Mouse (Mus musculus) kidney, embryonic 16.5 days (tissue): ENCODE results near the gene Capn10. TPM values are rescaled to one million over a fixed set of nuclear protein-coding genes. Genes with fewer than 3 reads are reported as not detected.
A peak's percentile ranks its signal among the peaks of the same experiment; 100 is the strongest.

Experiments
- ATAC-seq: fragments of 200-750 bp; cut with Nextera tagmentation; 2 replicates; pipeline ENCODE4 v1.8.0; 2017; ENCODE audit warnings: moderate TSS enrichment; ENCODE audit not compliant: low FRiP score, low TSS enrichment
- H3K27ac ChIP-seq: fragments of 300-500 bp; sonication (generic); 2 replicates; pipeline ENCODE4 v1.5.1; 2014; ENCODE audit warnings: low read length
- H3K27me3 ChIP-seq: fragments of 300-500 bp; sonication (generic); 2 replicates; pipeline ENCODE4 v1.6.1; 2014; ENCODE audit warnings: low read length, control low read depth, mixed read lengths; ENCODE audit not compliant: insufficient read depth
- H3K36me3 ChIP-seq: fragments of 300-500 bp; sonication (generic); 2 replicates; pipeline ENCODE4 v1.6.1; 2014; ENCODE audit warnings: low read length, control low read depth, mixed read lengths; ENCODE audit not compliant: insufficient read depth
- H3K4me1 ChIP-seq: fragments of 300-500 bp; sonication (generic); 2 replicates; pipeline ENCODE4 v1.6.1; 2014; ENCODE audit warnings: low read length, control low read depth, mixed read lengths; ENCODE audit not compliant: insufficient read depth
- H3K4me2 ChIP-seq: fragments of 300-500 bp; sonication (generic); replicated peaks from 2 replicates; pipeline ENCODE4 v1.6.1; 2014; ENCODE audit warnings: low read depth, low read length
- H3K4me3 ChIP-seq: fragments of 300-500 bp; sonication (generic); 2 replicates; pipeline ENCODE4 v1.5.1; 2014; ENCODE audit warnings: mild to moderate bottlenecking, low read length
- H3K9ac ChIP-seq: fragments of 300-500 bp; sonication (generic); replicated peaks from 2 replicates; pipeline ENCODE4 v1.6.1; 2014; ENCODE audit warnings: low read length
- H3K9me3 ChIP-seq: fragments of 300-500 bp; sonication (generic); 2 replicates; pipeline ENCODE4 v1.6.1; 2016; ENCODE audit warnings: low read length, control low read depth
- WGBS: fragments of 180-500 bp; shearing (Covaris S2); extraction: QIAGEN DNeasy Blood & Tissue Kit; methylation state at CpG from one replicate; pipeline ENCODE4 v1.1.7; 2014; 5-methylcytosine and 5-hydroxymethylcytosine counted together
- polyA plus RNA-seq: library from polyadenylated mRNA; unstranded; fragments of >200 nt; fragmentation: Nextera tagmentation; extraction: Ambion mirVana; gene quantifications from 2 replicates; pipeline ENCODE4 v1.2.1, GENCODE M21; 2015

Capn10 gene
- polyA plus RNA-seq, 1 experiment from 2014 or later = 42.8 TPM

GRCm38 (mm10) chr1:92916725-92917124, 17.5 kb upstream of the Capn10 start:
- 93% methylated on average over 9 of the region's 9 CpGs for WGBS
- Histone ChIP-seq H3K36me3 (peaks cover 50% of the 10 kb centered on the region), H3K27me3 (no peaks in the 10 kb centered on the region), H3K4me1 (peaks cover 11% of the 10 kb centered on the region), H3K27ac (no peak overlapping the region), H3K4me2 (no peak overlapping the region), H3K4me3 (no peak overlapping the region), H3K9ac (no peak overlapping the region), H3K9me3 (no peaks in the 10 kb centered on the region)
- ATAC-seq = no peak

- no peak overlapping the region for H3K4me3 ChIP-seq
- peaks cover 50% of the 10 kb centered on the region for H3K36me3 ChIP-seq
- no peak overlapping the region for H3K4me2 ChIP-seq
- 97% methylated on average over 11 of the region's 11 CpGs for WGBS
- H3K9me3 ChIP-seq = no peaks in the 10 kb centered on the region
- H3K9ac ChIP-seq = no peak overlapping the region
- H3K27ac ChIP-seq = no peak overlapping the region
- ATAC-seq = no peak
- no peaks in the 10 kb centered on the region for H3K4me1 ChIP-seq
- no peaks in the 10 kb centered on the region for H3K27me3 ChIP-seq
These were observed 15.0 kb upstream of the Capn10 start for GRCm38 (mm10) chr1:92919151-92919550.

DNA sequence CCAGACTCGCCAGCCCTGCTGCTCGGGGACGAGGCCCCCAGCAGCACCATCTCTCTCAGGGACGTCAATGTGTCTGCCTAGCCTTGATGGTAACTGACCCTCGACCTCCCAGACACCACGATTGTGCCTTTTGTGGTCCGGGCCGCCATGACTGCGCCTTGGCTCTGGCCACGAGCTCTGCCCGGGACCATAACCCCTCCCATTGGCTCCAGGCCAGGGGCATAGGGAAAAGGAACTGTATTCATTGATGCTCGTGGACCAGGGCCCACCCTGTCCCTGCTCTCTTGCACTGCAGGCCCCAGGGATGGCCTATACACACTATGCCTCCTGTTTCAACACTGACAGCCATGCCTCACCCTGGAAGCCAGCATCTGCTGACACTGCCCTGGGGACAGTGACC, 14.4 kb upstream of the Capn10 start:
- H3K4me3 ChIP-seq = no peak overlapping the region
- 87% methylated on average over 12 of the region's 12 CpGs for WGBS
- H3K9me3 ChIP-seq = no peaks in the 10 kb centered on the region
- H3K9ac ChIP-seq = no peak overlapping the region
- no peak overlapping the region for H3K4me2 ChIP-seq
- peaks cover 48% of the 10 kb centered on the region for H3K36me3 ChIP-seq
- no peak for ATAC-seq
- H3K4me1 ChIP-seq = no peaks in the 10 kb centered on the region
- H3K27me3 ChIP-seq = no peaks in the 10 kb centered on the region
- no peak overlapping the region for H3K27ac ChIP-seq

GRCm38 (mm10) chr1:92920474-92921200, 13.5 kb upstream of the Capn10 start:
- no peaks in the 10 kb centered on the region for H3K9me3 ChIP-seq
- WGBS = 86% methylated on average over 7 of the region's 7 CpGs
- peaks cover 47% of the 10 kb centered on the region for H3K36me3 ChIP-seq
- H3K27me3 ChIP-seq = no peaks in the 10 kb centered on the region
- H3K4me2 ChIP-seq = no peak overlapping the region
- no peak overlapping the region for H3K27ac ChIP-seq
- no peak for ATAC-seq
- H3K4me3 ChIP-seq = no peak overlapping the region
- H3K4me1 ChIP-seq = no peaks in the 10 kb centered on the region
- H3K9ac ChIP-seq = no peak overlapping the region

DNA sequence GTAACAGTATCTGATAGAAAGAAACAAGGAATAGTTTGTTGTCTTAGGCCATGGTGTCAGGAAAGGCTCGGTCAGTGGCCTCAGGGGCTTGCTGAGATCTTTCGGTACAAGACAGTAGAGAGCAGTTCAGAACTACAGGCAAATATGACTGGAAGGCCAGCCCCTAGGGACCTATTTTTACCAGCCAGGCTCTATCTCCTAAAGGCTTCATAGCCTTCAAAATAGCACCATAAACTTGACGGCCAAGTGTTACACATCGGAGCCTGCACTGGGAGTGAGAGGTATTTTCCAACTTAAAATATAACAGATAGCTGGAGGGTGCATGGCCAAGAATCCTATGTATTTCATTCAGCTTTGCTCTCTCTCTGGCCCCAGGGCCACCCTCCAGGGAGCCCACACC, 12.7 kb upstream of the Capn10 start:
- Histone ChIP-seq H3K9me3 (no peaks in the 10 kb centered on the region), H3K4me3 (no peak overlapping the region), H3K4me1 (no peaks in the 10 kb centered on the region), H3K27me3 (no peaks in the 10 kb centered on the region), H3K36me3 (peaks cover 41% of the 10 kb centered on the region), H3K9ac (no peak overlapping the region), H3K27ac (no peak overlapping the region), H3K4me2 (no peak overlapping the region)
- WGBS = 81% methylated on average over 4 of the region's 4 CpGs
- no peak for ATAC-seq

GRCm38 (mm10) chr1:92930171-92930706, 3.9 kb upstream of the Capn10 start:
- peaks cover 5% of the 10 kb centered on the region; the same call in 1 of the 2 replicates for H3K9me3 ChIP-seq
- H3K4me1 ChIP-seq = peaks cover 8% of the 10 kb centered on the region
- H3K4me3 ChIP-seq = no peak overlapping the region
- no peak overlapping the region for H3K4me2 ChIP-seq
- ATAC-seq = no peak
- no peaks in the 10 kb centered on the region for H3K36me3 ChIP-seq
- H3K27me3 ChIP-seq = no peaks in the 10 kb centered on the region
- no peak overlapping the region for H3K27ac ChIP-seq
- WGBS = 32% methylated on average over 1 of the region's 1 CpGs
- H3K9ac ChIP-seq = no peak overlapping the region

DNA sequence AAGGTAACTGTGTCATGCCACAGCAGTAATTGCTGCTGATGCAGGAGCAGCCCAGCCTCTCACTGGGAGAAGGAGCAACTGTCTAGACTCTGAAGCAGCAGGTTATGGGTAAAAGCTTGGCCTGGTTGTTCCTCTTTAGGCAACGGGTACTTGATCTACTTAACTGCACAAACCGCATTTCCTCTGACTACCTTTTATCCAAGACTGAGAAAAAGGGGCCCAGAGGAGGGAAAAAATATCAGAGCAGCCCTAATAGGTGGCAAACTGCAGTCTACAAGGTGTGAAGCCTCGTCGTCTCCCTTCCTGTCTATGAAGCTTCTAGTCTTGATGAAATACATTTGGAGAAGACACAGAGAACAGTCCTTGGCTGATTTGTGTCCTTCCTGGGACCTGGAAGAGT, 565 bp upstream of the Capn10 start:
- no peak for ATAC-seq
- H3K9me3 ChIP-seq = peaks cover 5% of the 10 kb centered on the region; the same call in 1 of the 2 replicates
- H3K9ac ChIP-seq = peak overlapping the region; percentile 81
- peaks cover 27% of the 10 kb centered on the region for H3K4me1 ChIP-seq
- 75% methylated on average over 4 of the region's 4 CpGs for WGBS
- peak overlapping the region; percentile 86 for H3K4me2 ChIP-seq
- H3K36me3 ChIP-seq = peaks cover 5% of the 10 kb centered on the region
- H3K4me3 ChIP-seq = peak overlapping the region; percentile 72
- no peaks in the 10 kb centered on the region for H3K27me3 ChIP-seq
- H3K27ac ChIP-seq = peak overlapping the region; percentile 99

DNA sequence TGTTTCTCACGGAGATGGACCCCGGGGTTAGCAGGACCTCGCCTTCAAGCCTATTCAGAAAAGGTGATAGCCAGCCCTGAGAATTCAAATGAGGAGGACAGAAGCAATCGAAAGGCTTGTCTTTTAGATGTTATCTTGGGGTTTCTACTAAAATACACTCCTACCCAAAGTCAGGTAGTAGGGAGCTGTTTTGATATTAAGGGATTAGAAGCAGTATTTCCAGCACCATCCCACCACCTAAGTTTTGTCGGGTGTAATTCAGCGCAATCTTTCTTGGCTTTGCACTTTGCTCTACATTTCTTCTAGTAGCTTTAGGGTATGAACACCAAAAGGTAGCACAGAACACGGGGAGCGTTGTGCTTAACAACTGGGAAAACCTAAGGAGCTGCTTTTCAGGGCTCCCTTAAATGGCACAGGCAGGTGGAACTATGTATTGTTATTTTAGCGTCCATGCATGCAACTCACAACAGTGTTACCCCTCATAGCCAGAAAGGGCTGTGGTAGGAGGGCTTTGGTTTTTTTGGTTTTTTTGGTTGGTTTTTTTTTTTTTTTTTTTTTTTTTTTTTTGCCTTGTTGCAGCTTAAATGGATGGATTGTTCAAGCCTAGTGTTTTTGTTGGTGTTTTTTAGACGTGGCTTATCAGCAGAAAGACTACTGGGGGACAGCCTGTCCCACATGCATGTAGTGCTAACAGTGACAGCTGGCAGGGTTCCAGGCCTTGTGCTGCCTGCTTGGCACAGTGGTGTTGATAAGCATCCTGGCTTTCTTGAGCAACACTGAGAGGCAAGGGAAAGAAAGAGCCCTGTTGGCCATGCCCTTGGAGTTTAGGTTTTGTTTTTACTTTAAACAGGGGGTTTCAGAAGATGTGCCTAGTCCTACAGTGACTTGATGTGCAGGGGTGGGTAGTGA, 1.1 kb downstream of the Capn10 start:
- H3K36me3 ChIP-seq = peaks cover 21% of the 10 kb centered on the region
- H3K9ac ChIP-seq = peak overlapping the region; percentile 81
- peaks cover 27% of the 10 kb centered on the region for H3K4me1 ChIP-seq
- H3K27ac ChIP-seq = peak overlapping the region; percentile 99
- H3K4me3 ChIP-seq = peak overlapping the region; percentile 72
- H3K4me2 ChIP-seq = peak overlapping the region; percentile 86
- H3K9me3 ChIP-seq = peaks cover 5% of the 10 kb centered on the region; the same call in 1 of the 2 replicates
- H3K27me3 ChIP-seq = no peaks in the 10 kb centered on the region
- no peak for ATAC-seq
- 17% methylated on average over 10 of the region's 10 CpGs for WGBS

GRCm38 (mm10) chr1:92935977-92936376, 1.8 kb downstream of the Capn10 start:
- Histone ChIP-seq H3K36me3 (peaks cover 25% of the 10 kb centered on the region), H3K4me2 (peak overlapping the region; percentile 86), H3K9ac (peak overlapping the region; percentile 81), H3K4me3 (no peak overlapping the region), H3K27ac (no peak overlapping the region), H3K9me3 (peaks cover 5% of the 10 kb centered on the region; the same call in 1 of the 2 replicates), H3K4me1 (peaks cover 27% of the 10 kb centered on the region), H3K27me3 (no peaks in the 10 kb centered on the region)
- WGBS = 56% methylated on average over 2 of the region's 2 CpGs
- no peak for ATAC-seq
